Mouse (Mus musculus) bone marrow, adult 2 months (tissue): ENCODE measurements around the gene Dtnbp1. TPM values are rescaled to one million over a fixed set of nuclear protein-coding genes. Genes with fewer than 3 reads are reported as not detected.

Source experiments
- H3K27ac ChIP-seq: fragments of 200-500 bp; 2 replicates; pipeline ENCODE4 v1.5.1; 2012; ENCODE audit warnings: low read depth, mild to moderate bottlenecking, control low read depth, inconsistent platforms, low read length; ENCODE audit not compliant: control insufficient read depth, poor library complexity, insufficient read depth
- H3K4me1 ChIP-seq: fragments of 200-500 bp; 2 replicates; pipeline ENCODE4 v1.6.1; 2011; ENCODE audit warnings: low read length; ENCODE audit not compliant: control insufficient read depth, insufficient read depth
- H3K4me3 ChIP-seq: fragments of 200-500 bp; replicated peaks from 2 replicates; pipeline ENCODE3; 2011; ENCODE audit warnings: mild to moderate bottlenecking, low read depth, low read length, control low read depth; ENCODE audit not compliant: control insufficient read depth
- CTCF ChIP-seq: fragments of 200-500 bp; IDR thresholded peaks from 2 replicates; pipeline ENCODE4 v1.5.1; 2011; ENCODE audit warnings: low read length, control low read depth; ENCODE audit not compliant: control insufficient read depth, insufficient read depth
- POLR2A ChIP-seq: fragments of 200-500 bp; IDR thresholded peaks from 2 replicates; pipeline ENCODE4 v1.6.1; 2011; ENCODE audit warnings: low read depth, mild to moderate bottlenecking, control low read depth, low read length, borderline replicate concordance; ENCODE audit not compliant: control insufficient read depth
- WGBS: fragments of 180-500 bp; shearing (Covaris S2); methylation state at CpG from one replicate; pipeline ENCODE4 v1.1.7; 2018; 5-methylcytosine and 5-hydroxymethylcytosine counted together
- polyA plus RNA-seq: library from polyadenylated mRNA; stranded (reverse); fragments of >200 nt; gene quantifications from 2 replicates; pipeline ENCODE4 v1.2.4, GENCODE M21; 2011; ENCODE audit warnings: low replicate concordance; ENCODE audit not compliant: missing spikeins, insufficient read depth, insufficient read length

Dtnbp1 gene
- polyA plus RNA-seq, 1 experiment = 27.6 TPM

DNA sequence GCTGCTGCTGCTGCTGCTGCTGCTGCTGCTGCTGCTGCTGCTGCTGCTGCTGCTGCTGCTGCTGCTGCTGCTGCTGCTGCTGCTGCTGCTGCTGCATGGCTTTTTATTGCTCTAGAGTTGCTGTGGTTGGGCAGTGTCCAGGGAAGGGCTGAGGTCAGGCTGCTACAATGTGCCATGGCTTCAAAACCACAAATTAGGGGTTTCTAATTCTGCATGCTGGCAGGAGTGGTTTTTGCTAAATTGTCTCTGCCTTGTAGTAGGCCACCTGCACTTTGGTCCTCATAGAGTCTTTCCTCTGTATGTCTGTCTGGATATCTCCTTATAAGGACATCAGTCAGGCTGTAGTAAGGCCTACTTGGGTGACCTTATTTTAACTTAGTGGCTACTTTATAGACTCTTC, 98.5 kb downstream of the Dtnbp1 start:
- no peak for TF ChIP-seq CTCF
- TF ChIP-seq POLR2A = no peak
- Histone ChIP-seq H3K27ac (no peak overlapping the region), H3K4me3 (no peak overlapping the region), H3K4me1 (no peaks in the 10 kb centered on the region; the same call in 1 of the 2 replicates)

DNA sequence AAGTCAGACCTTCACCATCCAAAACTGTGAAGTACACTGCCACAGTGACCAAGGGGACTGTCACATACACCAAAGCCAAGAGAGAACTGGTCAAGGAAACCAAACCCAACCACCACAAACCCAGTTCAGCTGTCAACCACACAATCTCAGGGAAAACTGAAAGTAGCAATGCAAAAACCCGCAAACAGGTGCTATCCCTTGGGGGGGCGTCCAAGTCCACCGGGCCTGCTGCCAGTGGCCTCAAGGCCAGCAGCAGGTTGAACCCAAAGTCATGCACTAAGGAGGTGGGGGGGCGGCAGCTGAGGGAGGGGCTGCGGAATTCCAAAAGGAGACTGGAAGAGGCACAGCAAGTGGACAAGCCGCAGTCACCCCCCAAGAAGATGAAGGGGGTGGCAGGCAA, 99.6 kb downstream of the Dtnbp1 start:
- no peaks in the 10 kb centered on the region; the same call in 1 of the 2 replicates for H3K4me1 ChIP-seq
- TF ChIP-seq CTCF (no peak), POLR2A (no peak)
- 74% methylated on average over 6 of the region's 6 CpGs for WGBS

DNA sequence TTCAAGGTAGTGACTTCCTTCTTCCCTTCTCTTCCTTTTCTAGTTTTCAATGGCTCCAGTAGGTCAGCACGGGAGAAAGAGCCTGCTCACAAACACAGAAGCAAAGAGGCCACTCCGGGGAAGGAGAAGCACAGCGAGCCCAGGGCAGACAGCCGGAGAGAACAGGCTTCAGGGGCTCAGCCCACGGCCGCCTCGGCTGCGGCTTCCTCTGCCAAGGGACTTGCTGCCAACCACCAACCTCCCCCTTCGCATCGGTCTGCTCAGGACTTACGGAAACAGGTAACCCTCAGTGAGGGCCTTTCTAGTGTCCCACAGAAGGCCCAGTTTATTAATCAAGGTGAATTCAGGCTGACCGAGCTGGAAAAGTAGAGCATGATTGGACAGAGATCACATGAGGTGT, 105.7 kb downstream of the Dtnbp1 start:
- TF ChIP-seq POLR2A = no peak
- no peak for TF ChIP-seq CTCF
- Histone ChIP-seq H3K27ac (no peak overlapping the region), H3K4me3 (no peak overlapping the region), H3K4me1 (no peaks in the 10 kb centered on the region; the same call in 1 of the 2 replicates)
- 90% methylated on average over 12 of the region's 12 CpGs for WGBS

More for the DNA sequence above, 99.6 kb downstream of the Dtnbp1 start:
- Histone ChIP-seq H3K4me3 (no peak overlapping the region), H3K27ac (no peak overlapping the region)

DNA sequence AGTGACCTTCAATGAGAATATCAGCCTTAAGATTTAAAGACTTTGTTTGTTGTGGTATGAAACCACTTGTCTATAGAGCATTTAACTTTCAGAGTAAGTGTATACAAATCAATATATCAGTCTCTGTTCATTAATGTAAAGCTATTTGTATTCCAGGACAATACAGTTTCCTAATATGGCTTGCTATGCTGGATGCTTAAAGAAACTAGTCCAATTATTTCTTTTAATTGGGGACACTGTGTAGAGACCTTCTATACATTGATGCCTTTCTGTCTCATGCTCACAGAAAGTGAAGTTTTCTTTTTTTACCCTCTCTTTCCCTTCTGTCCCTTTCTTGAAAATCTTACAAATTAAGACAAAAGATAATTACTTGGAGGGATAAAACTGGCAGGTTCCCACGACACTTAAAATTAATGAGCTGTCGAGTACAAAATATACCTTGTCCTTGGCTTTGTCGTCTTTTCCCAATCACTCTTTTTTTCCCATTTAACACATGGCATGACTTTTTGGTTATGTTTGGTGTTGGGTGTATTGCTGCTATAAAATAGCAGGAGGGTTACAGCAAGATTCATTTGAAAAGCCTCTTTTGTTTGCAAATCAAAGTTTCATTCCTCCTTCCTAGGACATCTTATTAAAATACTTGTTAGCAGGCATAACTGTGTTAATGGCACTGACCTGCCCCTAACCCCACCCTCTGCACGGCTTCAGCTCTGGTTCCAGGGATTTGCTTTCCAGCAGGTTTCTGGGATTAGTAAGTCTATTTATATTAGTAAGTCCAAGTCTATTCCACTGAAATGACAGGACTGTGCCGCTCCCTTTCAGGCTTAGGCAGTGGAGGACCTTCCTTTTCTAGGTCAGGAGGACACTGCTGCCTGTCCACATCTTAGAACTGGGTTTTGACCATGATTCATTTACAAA, 109.9 kb downstream of the Dtnbp1 start:
- no peaks in the 10 kb centered on the region for H3K4me1 ChIP-seq
- TF ChIP-seq POLR2A (no peak), CTCF (no peak)
- H3K27ac ChIP-seq = no peak overlapping the region
- WGBS = 84% methylated on average over 5 of the region's 5 CpGs
- H3K4me3 ChIP-seq = no peak overlapping the region

DNA sequence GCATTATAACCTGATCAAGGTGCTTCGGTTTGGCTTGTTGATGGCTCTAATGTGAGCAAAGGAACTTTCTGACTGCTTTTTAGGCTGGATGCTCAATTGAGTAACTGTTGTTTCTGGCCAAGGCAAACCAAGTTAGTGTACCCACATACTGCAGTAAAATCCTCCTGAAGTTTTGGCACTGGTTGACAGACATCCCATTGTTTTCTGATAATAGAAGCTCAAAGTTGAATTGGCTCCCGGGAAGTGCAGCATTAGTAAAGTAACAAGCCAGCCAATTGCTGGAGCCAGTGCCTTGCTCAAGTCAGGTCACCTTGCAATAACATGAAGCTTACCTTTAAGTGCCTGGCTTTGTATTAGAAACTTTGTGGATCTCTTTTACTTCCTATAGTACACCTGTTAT, 111.3 kb downstream of the Dtnbp1 start:
- TF ChIP-seq POLR2A = no peak
- no peak for TF ChIP-seq CTCF
- H3K4me3 ChIP-seq = no peak overlapping the region
- no peaks in the 10 kb centered on the region for H3K4me1 ChIP-seq
- 88% methylated on average over 2 of the region's 2 CpGs for WGBS
- H3K27ac ChIP-seq = no peak overlapping the region

DNA sequence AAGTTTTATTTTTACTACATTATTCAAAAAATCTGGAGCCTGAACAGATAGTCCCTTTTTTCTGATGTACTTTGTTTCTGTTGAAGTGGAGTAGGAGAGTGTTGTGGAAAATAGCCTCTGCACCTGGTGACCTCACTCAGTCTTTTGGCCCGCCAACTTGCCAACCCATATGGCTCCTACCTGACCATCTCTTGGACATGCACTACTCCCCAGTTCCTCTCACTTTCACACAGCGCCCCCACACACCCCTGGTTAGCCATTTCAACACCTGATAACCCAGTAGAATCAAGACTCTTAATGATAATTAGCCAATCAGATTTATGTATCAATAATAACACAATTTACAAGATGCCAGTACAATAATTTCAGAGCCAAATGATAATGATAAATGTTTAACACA, 115.7 kb downstream of the Dtnbp1 start:
- no peak for TF ChIP-seq POLR2A
- no peak for TF ChIP-seq CTCF
- 92% methylated on average over 2 of the region's 2 CpGs for WGBS
- no peak overlapping the region for H3K27ac ChIP-seq
- no peak overlapping the region for H3K4me3 ChIP-seq
- H3K4me1 ChIP-seq = no peaks in the 10 kb centered on the region

DNA sequence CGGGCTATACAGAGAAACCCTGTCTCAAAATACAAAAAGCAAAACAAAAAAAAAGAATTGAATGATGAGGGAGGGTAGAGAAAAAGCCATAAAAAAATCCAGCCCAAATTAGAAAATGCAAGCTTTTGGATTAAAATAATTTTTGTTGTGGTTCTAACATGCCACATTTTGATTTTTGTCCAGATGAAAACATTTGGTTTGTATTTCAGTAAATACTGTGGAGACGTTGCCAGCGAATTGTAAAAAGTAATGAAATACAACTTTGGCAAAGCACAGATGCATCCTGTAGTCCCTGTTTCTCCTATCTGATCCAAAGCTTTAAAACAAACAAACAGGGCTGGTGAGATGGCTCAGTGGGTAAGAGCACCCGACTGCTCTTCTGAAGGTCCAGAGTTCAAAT, 120.9 kb downstream of the Dtnbp1 start:
- H3K4me3 ChIP-seq = no peak overlapping the region
- no peaks in the 10 kb centered on the region for H3K4me1 ChIP-seq
- 92% methylated on average over 4 of the region's 4 CpGs for WGBS
- no peak overlapping the region for H3K27ac ChIP-seq
- TF ChIP-seq POLR2A = no peak

DNA sequence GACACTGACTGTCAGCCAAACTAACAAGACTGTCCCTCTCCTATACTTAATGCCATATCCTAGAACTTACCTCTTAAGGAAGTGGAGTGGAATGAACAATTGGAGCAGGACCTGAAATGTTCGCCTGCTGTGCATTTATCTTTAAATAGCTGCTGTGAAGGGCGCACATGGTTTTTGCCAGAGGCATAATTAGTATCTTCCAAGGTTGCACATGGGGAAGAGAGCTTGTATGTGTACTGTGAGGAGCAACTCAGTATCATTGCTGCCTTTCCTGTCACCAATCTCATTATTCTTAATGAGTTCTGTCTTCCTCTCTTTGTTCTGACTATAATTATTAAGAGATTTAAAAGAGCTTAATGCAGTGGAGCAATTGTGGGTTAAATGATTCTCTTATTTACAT, 125.1 kb downstream of the Dtnbp1 start:
- TF ChIP-seq POLR2A (no peak), CTCF (no peak)
- H3K27ac ChIP-seq = no peak overlapping the region
- no peaks in the 10 kb centered on the region for H3K4me1 ChIP-seq
- H3K4me3 ChIP-seq = no peak overlapping the region
- 85% methylated on average over 2 of the region's 2 CpGs for WGBS

Other genes starting within 250 kb of the Dtnbp1 start
- not detected in 2 replicates for gene Gm9817, start 76.5 kb upstream of the Dtnbp1 start, polyA plus RNA-seq